Mouse (Mus musculus): ENCODE data around the gene Rad9b. TPM values are rescaled to one million over a fixed set of nuclear protein-coding genes. Genes with fewer than 3 reads are reported as not detected.

The Rad9b gene
- polyA plus RNA-seq, 1 experiment from 2014 or later: 11.7 TPM

- Histone ChIP-seq H3K36me3 (peaks cover 27% of the 10 kb centered on the region), H3K4me1 (peaks cover 31% of the 10 kb centered on the region), H3K27ac (peak within 1 kb of the TSS; percentile 89), H3K27me3 (ENCODE audit: low read depth, poor library complexity, severe bottlenecking) (0 out of 2 replicates have a peak, but pooled peaks cover 11% of the 10 kb centered on the region), H3K9me3 (replicated peaks) (no peaks in the 10 kb centered on the region), H3K4me3 (peak within 1 kb of the TSS; percentile 99)
- WGBS: under 1% methylated on average over 78 of the region's 114 CpGs
- DNase-seq (ENCODE audit: low spot score): peak; percentile 97
Measured at GRCm38 (mm10) chr5:122284183-122285028, 69.6 kb downstream of the Rad9b start, which contains the start of gene Pptc7. Gene Pptc7 (plus strand): TSS chr5:122284365.

- no peaks in the 10 kb centered on the region for H3K9me3 ChIP-seq (replicated peaks)
- DNase-seq (ENCODE audit: low spot score): no peak
- H3K27ac ChIP-seq: no peak overlapping the region
- WGBS: 36% methylated on average over 2 of the region's 2 CpGs
- H3K36me3 ChIP-seq: peaks cover 21% of the 10 kb centered on the region
- peak overlapping the region; percentile 99 for H3K4me3 ChIP-seq
- H3K4me1 ChIP-seq: peaks cover 31% of the 10 kb centered on the region
- H3K27me3 ChIP-seq (ENCODE audit: low read depth, poor library complexity, severe bottlenecking): 0 out of 2 replicates have a peak, but pooled peaks cover 11% of the 10 kb centered on the region
Measured at GRCm38 (mm10) chr5:122283828-122284182, 70.2 kb downstream of the Rad9b start.

GRCm38 (mm10) chr5:122280827-122281462 lies 73.1 kb downstream of the Rad9b start:
- H3K9me3 ChIP-seq (replicated peaks): no peaks in the 10 kb centered on the region
- peaks cover 32% of the 10 kb centered on the region for H3K4me1 ChIP-seq
- peak overlapping the region; percentile 25 for H3K4me3 ChIP-seq
- H3K27me3 ChIP-seq (ENCODE audit: low read depth, poor library complexity, severe bottlenecking): 0 out of 2 replicates have a peak, but pooled peaks cover 11% of the 10 kb centered on the region
- WGBS: 38% methylated on average over 19 of the region's 19 CpGs
- peak; percentile 44 for DNase-seq (ENCODE audit: low spot score)
- no peak overlapping the region for H3K27ac ChIP-seq
- no peaks in the 10 kb centered on the region for H3K36me3 ChIP-seq

- Histone ChIP-seq H3K9me3 (replicated peaks) (no peaks in the 10 kb centered on the region), H3K27me3 (ENCODE audit: low read depth, poor library complexity, severe bottlenecking) (0 out of 2 replicates have a peak, but pooled peaks cover 11% of the 10 kb centered on the region), H3K27ac (no peak overlapping the region), H3K4me1 (peaks cover 27% of the 10 kb centered on the region), H3K36me3 (no peaks in the 10 kb centered on the region), H3K4me3 (peak overlapping the region; percentile 25)
- DNase-seq (ENCODE audit: low spot score): no peak
- 52% methylated on average over 6 of the region's 6 CpGs for WGBS
Measured at GRCm38 (mm10) chr5:122280422-122280826, 73.6 kb downstream of the Rad9b start.

- H3K9me3 ChIP-seq (replicated peaks): no peaks in the 10 kb centered on the region
- H3K36me3 ChIP-seq: no peaks in the 10 kb centered on the region
- no peak for DNase-seq (ENCODE audit: low spot score)
- no peak overlapping the region for H3K4me3 ChIP-seq
- no peak overlapping the region for H3K27ac ChIP-seq
- H3K4me1 ChIP-seq: peaks cover 22% of the 10 kb centered on the region
- H3K27me3 ChIP-seq (ENCODE audit: low read depth, poor library complexity, severe bottlenecking): 0 out of 2 replicates have a peak, but pooled peaks cover 11% of the 10 kb centered on the region
- WGBS: 79% methylated on average over 12 of the region's 12 CpGs
Measured at GRCm38 (mm10) chr5:122279799-122280421, 74.1 kb downstream of the Rad9b start.

GRCm38 (mm10) chr5:122278946-122279345 lies 75.1 kb downstream of the Rad9b start:
- no peaks in the 10 kb centered on the region for H3K36me3 ChIP-seq
- H3K4me3 ChIP-seq: no peak overlapping the region
- WGBS: 79% methylated on average over 7 of the region's 7 CpGs
- no peak for DNase-seq (ENCODE audit: low spot score)
- H3K27ac ChIP-seq: no peak overlapping the region
- peaks cover 22% of the 10 kb centered on the region for H3K4me1 ChIP-seq
- H3K9me3 ChIP-seq (replicated peaks): no peaks in the 10 kb centered on the region
- 0 out of 2 replicates have a peak, but pooled peaks cover 11% of the 10 kb centered on the region for H3K27me3 ChIP-seq (ENCODE audit: low read depth, poor library complexity, severe bottlenecking)

GRCm38 (mm10) chr5:122274785-122275184 lies 79.2 kb downstream of the Rad9b start:
- WGBS: 35% methylated on average over 5 of the region's 5 CpGs

More at GRCm38 (mm10) chr5:122274785-122275184, 79.2 kb downstream of the Rad9b start:
- H3K4me3 ChIP-seq: no peak overlapping the region
- no peaks in the 10 kb centered on the region for H3K9me3 ChIP-seq (replicated peaks)
- H3K27me3 ChIP-seq (ENCODE audit: low read depth, poor library complexity, severe bottlenecking): no peaks in the 10 kb centered on the region
- no peak for DNase-seq (ENCODE audit: low spot score)
- H3K27ac ChIP-seq: no peak overlapping the region
- no peaks in the 10 kb centered on the region for H3K36me3 ChIP-seq
- peaks cover 10% of the 10 kb centered on the region for H3K4me1 ChIP-seq

Other genes starting within 250 kb of the Rad9b start
- not detected in 2 replicates for gene Ccdc63, start 213.4 kb downstream of the Rad9b start, polyA plus RNA-seq (2016; fragmentation: Nextera tagmentation; extraction: Ambion mirVana)
- 373 and 383 TPM in 2 replicates for gene Ppp1cc, start 196.0 kb downstream of the Rad9b start, polyA plus RNA-seq (2016; fragmentation: Nextera tagmentation; extraction: Ambion mirVana)
- gene Hvcn1, start 147.4 kb downstream of the Rad9b start, polyA plus RNA-seq (2016; fragmentation: Nextera tagmentation; extraction: Ambion mirVana): 9.6 and 11.8 TPM in 2 replicates
- gene Tctn1, start 89.8 kb downstream of the Rad9b start, polyA plus RNA-seq (2016; fragmentation: Nextera tagmentation; extraction: Ambion mirVana): 4.4 and 4.9 TPM in 2 replicates
- 8.2 and 9.7 TPM in 2 replicates for gene Pptc7, start 69.9 kb downstream of the Rad9b start, polyA plus RNA-seq (2016; fragmentation: Nextera tagmentation; extraction: Ambion mirVana)
- 191 and 204 TPM in 2 replicates for gene Vps29, start 136 bp upstream of the Rad9b start, polyA plus RNA-seq (2016; fragmentation: Nextera tagmentation; extraction: Ambion mirVana)
- 102 and 103 TPM in 2 replicates for gene Gpn3, start 17.6 kb upstream of the Rad9b start, polyA plus RNA-seq (2016; fragmentation: Nextera tagmentation; extraction: Ambion mirVana)
- gene Fam216a, start 18.1 kb upstream of the Rad9b start, polyA plus RNA-seq (2016; fragmentation: Nextera tagmentation; extraction: Ambion mirVana): 83.6 and 90.4 TPM in 2 replicates
- 80.5 and 86.6 TPM in 2 replicates for gene Arpc3, start 37.6 kb upstream of the Rad9b start, polyA plus RNA-seq (2016; fragmentation: Nextera tagmentation; extraction: Ambion mirVana)
- 60.4 and 66.8 TPM in 2 replicates for gene Anapc7, start 67.5 kb upstream of the Rad9b start, polyA plus RNA-seq (2016; fragmentation: Nextera tagmentation; extraction: Ambion mirVana)
- gene Atp2a2, start 148.0 kb upstream of the Rad9b start, polyA plus RNA-seq (2016; fragmentation: Nextera tagmentation; extraction: Ambion mirVana): 39.0 and 42.9 TPM in 2 replicates

All from limb, embryonic 10.5 days (tissue).